Mouse (Mus musculus): ENCODE data around the gene Gm2a.

DNA sequence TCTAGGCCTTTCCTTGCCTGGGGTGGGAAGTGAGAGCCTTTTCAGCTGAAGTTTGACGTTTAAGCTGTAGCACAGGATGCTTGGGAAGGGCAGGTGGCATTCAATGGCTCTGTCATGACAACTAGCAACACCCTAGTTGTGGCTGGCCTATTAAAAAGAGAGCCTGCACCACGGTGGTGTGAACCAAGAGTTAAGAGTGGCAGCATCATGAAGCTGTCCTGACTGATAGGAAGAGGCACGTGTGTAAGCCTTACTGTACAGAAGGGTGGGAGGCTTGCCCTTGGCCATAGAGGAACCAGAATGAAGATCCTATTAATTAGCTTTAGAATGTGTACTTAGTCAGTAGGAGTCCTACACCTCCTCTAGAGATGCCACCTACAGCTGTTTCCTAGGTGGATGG, 30.5 kb downstream of the Gm2a start:
- no peak for TF ChIP-seq CTCF (IDR thresholded peaks at IDR 0.05; ENCODE audit: borderline replicate concordance, insufficient read depth, low read depth, low read length)
- no peak for TF ChIP-seq POLR2A (IDR thresholded peaks at IDR 0.05; ENCODE audit: borderline replicate concordance, insufficient read depth, low read length)
